Mouse (Mus musculus) adipocyte (in vitro differentiated cells): Measurements from ENCODE around the gene Ucp1.
"Not testable (repeated sequence)": the region's sequence is repeated elsewhere in the genome, so short reads cannot be mapped to it uniquely, and the experiment has no call there.

ENCODE experiments used
- DNase-seq: peaks from one replicate; pipeline ENCODE4 v3.0.0-alpha.2; 2016; ENCODE audit warnings: low spot score

Gene Ucp1

DNA sequence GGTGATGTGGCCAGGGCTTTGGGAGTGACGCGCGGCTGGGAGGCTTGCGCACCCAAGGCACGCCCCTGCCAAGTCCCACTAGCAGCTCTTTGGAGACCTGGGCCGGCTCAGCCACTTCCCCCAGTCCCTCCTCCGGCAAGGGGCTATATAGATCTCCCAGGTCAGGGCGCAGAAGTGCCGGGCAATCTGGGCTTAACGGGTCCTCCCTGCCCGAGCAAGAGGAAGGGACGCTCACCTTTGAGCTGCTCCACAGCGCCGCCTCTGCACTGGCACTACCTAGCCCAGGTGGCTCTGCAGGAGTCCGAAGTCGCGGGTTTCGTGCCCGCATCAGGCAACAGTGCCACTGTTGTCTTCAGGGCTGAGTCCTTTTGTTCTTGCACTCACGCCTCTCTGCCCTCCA, at the start of gene Ucp1:
TSS of gene Ucp1 (plus strand) at position 177 of the 400 bp plus-strand sequence.
- no peak for DNase-seq

GRCm38 (mm10) chr8:83244151-83244550, 46.0 kb upstream of the Ucp1 start:
- no peak for DNase-seq

- DNase-seq = no peak
These were observed 39.3 kb upstream of the Ucp1 start for GRCm38 (mm10) chr8:83250858-83251257.

- no peak for DNase-seq
These were observed 38.5 kb upstream of the Ucp1 start for GRCm38 (mm10) chr8:83251362-83252246.

GRCm38 (mm10) chr8:83252791-83253190, 37.4 kb upstream of the Ucp1 start:
- DNase-seq = no peak

- DNase-seq = no peak
These were observed 32.5 kb upstream of the Ucp1 start for GRCm38 (mm10) chr8:83257631-83258030.

GRCm38 (mm10) chr8:83260418-83261215, 29.5 kb upstream of the Ucp1 start:
- DNase-seq = peak; percentile 80

DNA sequence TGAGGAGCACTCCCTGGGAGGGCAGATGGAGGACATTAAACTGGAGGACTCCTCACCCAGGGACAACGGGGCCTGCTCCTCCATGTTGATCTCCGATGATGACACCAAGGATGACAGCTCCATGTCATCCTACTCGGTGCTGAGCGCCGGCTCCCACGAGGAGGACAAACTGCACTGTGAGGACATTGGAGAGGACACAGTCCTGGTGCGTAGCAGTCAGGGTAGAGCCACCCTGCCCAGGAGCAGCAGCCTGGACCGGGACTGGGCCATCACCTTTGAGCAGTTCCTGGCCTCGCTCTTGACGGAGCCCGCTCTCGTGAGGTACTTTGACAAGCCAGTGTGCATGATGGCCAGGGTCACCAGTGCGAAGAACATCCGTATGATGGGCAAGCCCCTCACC, 19.0 kb upstream of the Ucp1 start:
- no peak for DNase-seq

- no peak for DNase-seq
These were observed 17.7 kb upstream of the Ucp1 start for GRCm38 (mm10) chr8:83272464-83272863.

DNA sequence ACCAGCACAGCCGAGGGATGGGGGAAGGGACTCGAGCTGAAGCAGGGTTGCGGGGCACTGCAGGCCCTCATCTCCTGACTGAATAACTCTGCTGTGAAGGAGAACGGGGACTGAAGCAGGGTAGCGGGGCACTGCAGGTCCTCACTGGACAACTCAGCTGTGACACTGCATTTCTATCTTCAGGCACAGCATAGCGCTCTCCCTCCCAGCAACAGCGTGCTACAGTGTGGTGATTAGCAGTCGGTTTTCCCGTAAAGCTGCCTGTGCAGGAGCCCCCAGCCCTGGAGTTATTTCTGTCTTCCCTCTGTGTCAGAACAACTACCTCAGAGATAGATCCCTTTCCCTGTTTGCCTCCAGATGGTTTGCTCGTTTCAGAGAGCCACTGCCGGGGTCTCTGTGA, 15.7 kb upstream of the Ucp1 start:
- DNase-seq = no peak

- DNase-seq = peak; percentile 69
These were observed 11.7 kb upstream of the Ucp1 start for GRCm38 (mm10) chr8:83278431-83278830.

DNA sequence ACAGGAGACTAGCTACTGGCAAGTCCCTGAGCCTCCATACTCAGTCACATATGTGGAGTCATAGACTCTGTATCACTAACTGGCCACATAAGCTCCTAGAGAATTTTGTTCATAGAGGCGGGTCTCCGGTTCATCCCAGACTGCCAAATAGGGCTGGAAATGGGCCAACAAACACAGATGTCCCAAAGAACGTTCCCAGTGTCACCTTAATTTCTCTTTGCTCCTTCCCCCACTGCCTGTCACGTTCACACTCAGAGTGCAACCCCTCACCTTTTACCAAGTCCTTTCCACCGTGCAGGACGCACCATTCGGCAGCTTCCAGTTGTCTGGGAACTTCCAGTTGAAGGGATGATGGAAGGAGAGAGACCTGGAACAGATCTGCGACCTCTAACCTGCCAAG, 4.8 kb upstream of the Ucp1 start:
- peak; percentile 51 for DNase-seq

GRCm38 (mm10) chr8:83297375-83297774, 7.2 kb downstream of the Ucp1 start:
- DNase-seq = no peak

- no peak for DNase-seq
These were observed 10.0 kb downstream of the Ucp1 start for GRCm38 (mm10) chr8:83300135-83300534.

- DNase-seq = no peak
These were observed 14.8 kb downstream of the Ucp1 start for GRCm38 (mm10) chr8:83304946-83305345.

GRCm38 (mm10) chr8:83309836-83310235, 19.7 kb downstream of the Ucp1 start:
- DNase-seq = peak; percentile 38

- DNase-seq = not testable (repeated sequence)
These were observed 24.9 kb downstream of the Ucp1 start for GRCm38 (mm10) chr8:83315084-83315483.

DNA sequence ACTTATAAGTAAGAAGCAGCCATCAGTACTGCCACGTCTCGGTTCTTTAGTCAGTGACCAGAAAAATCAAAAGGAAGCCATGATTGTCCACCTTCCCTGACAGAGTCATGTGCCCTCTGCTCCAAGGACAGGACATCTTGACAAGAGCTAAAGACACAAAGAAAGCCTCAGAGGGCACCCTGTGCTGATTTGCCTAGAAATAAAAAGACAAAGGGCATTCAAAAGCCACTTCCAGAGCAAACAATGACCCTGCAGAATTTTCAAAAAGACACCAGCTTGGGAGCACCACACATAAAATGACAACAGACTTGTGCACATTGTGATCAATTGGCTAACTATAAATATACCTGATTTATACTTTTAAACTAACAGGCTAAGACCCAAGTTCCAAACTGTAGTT, 25.5 kb downstream of the Ucp1 start:
- no peak for DNase-seq

DNA sequence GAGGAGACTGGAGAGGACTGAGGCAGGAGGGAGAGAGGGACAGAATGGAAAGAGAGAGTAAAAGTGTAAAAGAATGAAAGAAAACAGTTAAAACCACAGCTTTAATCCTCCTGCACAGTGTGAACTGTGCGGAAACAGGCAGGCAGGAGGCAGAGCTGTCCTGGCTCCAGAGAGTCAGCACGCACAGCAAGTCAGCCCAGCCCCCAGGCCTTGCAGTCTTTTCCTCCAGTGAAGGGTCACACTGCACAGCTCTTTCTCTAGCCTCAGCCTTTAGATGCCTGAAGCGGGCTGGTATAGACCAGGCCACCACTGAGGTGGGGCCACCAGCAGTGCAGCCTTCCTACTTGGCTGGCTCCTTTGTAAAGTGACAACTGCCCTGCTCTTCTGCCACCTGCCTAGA, 30.4 kb downstream of the Ucp1 start:
- DNase-seq = no peak

- DNase-seq = no peak
These were observed 32.2 kb downstream of the Ucp1 start for GRCm38 (mm10) chr8:83322374-83322773.

DNA sequence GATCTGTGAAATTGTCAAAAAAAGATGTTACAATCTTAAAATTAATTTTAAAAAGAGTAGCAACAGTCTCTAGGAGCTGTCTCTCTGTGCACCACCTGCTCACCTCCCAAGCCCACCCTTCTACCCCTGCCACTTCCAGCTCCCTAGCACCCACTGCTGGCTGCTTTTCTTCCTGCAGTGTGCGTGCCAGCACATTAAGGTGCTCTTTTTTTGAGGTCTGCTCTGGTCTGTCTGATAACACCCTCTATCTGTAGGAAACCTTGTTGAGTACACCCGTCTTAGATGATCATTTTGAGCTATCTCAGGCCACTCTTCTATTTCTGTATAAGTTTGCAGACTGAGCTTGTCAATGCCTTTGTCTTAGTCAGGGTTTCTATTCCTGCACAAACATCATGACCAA, 32.9 kb downstream of the Ucp1 start:
- DNase-seq = no peak

- DNase-seq = no peak
These were observed 37.7 kb downstream of the Ucp1 start for GRCm38 (mm10) chr8:83327889-83328288.

- peak; percentile 64 for DNase-seq
These were observed 41.4 kb downstream of the Ucp1 start for GRCm38 (mm10) chr8:83331567-83331898.
